Mouse (Mus musculus) MEL (cell line): ENCODE results near the gene Zfp296. TPM values are rescaled to one million over a fixed set of nuclear protein-coding genes. Genes with fewer than 3 reads are reported as not detected.

Source experiments
- DNase-seq: peaks from one replicate; pipeline ENCODE4 v3.0.0; 2011; ENCODE audit warnings: low read depth, low spot score
- H3K27ac ChIP-seq: 2 replicates; pipeline ENCODE4 v1.5.1; 2012; ENCODE audit warnings: low read depth, mild to moderate bottlenecking, control low read depth, low read length, moderate library complexity; ENCODE audit not compliant: control insufficient read depth
- H3K27me3 ChIP-seq, 2 experiments: fragments of 150-350 bp in 1 of 2; sonication (generic) in 1 of 2; 2 replicates each; pipeline ENCODE4 v1.6.1; 2012; ENCODE audit warnings: low read length in 2 of 2, mild to moderate bottlenecking in 2 of 2, improper control_type of control experiment in 1 of 2, moderate library complexity in 1 of 2; ENCODE audit not compliant: insufficient read depth in 2 of 2, control insufficient read depth in 1 of 2
- H3K36me3 ChIP-seq, 2 experiments: 2 replicates each; pipeline ENCODE4 v1.6.1; 2012 to 2014; ENCODE audit warnings: low read length in 2 of 2, improper control_type of control experiment in 1 of 2, inconsistent platforms in 1 of 2, mild to moderate bottlenecking in 1 of 2; ENCODE audit not compliant: insufficient read depth in 2 of 2, control insufficient read depth in 1 of 2
- H3K4me1 ChIP-seq, 2 experiments: fragments of 150-350 bp in 1 of 2; sonication (generic) in 1 of 2; 2 replicates each; pipeline ENCODE4 v1.6.1; 2012; ENCODE audit warnings: low read length in 2 of 2, improper control_type of control experiment in 1 of 2, mild to moderate bottlenecking in 1 of 2; ENCODE audit not compliant: insufficient read depth in 2 of 2, control insufficient read depth in 1 of 2
- H3K4me3 ChIP-seq, 2 experiments: fragments of 150-350 bp in 1 of 2; sonication (generic) in 1 of 2; 2 replicates each; pipeline ENCODE4 v1.5.1; 2012; ENCODE audit warnings: low read depth in 2 of 2, low read length in 2 of 2, mild to moderate bottlenecking in 2 of 2, moderate library complexity in 2 of 2, control low read depth in 1 of 2, improper control_type of control experiment in 1 of 2; ENCODE audit not compliant: control insufficient read depth in 1 of 2, insufficient read depth in 1 of 2
- H3K79me2 ChIP-seq: 2 replicates; pipeline ENCODE4 v1.6.1; 2012; ENCODE audit warnings: mild to moderate bottlenecking, low read length, moderate library complexity; ENCODE audit not compliant: control insufficient read depth, poor library complexity, insufficient read depth
- H3K9ac ChIP-seq: 2 replicates; pipeline ENCODE4 v1.6.1; 2012; ENCODE audit warnings: low read depth, mild to moderate bottlenecking, control low read depth, low read length, moderate library complexity; ENCODE audit not compliant: control insufficient read depth, poor library complexity, severe bottlenecking
- H3K9me3 ChIP-seq: fragments of 150-350 bp; sonication (generic); replicated peaks from 2 replicates; pipeline ENCODE4 v1.6.1; 2012; ENCODE audit warnings: mild to moderate bottlenecking, low read length, improper control_type of control experiment, moderate library complexity; ENCODE audit not compliant: insufficient read depth
- CHD1 ChIP-seq: IDR thresholded peaks from 2 replicates; pipeline ENCODE4 v1.6.1; 2012; ENCODE audit warnings: low read depth, mild to moderate bottlenecking, inconsistent platforms, low read length, improper control_type of control experiment
- CHD2 ChIP-seq: IDR thresholded peaks from 2 replicates; pipeline ENCODE4 v1.6.1; 2011; ENCODE audit warnings: low read length, improper control_type of control experiment
- CTCF ChIP-seq, 3 experiments: IDR thresholded peaks in 2 of 3; conservative IDR thresholded peaks in 1 of 3; 2 replicates each; pipeline ENCODE4 v1.5.1; 2011 to 2012; ENCODE audit warnings: low read length in 3 of 3, low read depth in 2 of 3, mild to moderate bottlenecking in 2 of 3, improper control_type of control experiment in 1 of 3, inconsistent platforms in 1 of 3, mixed read lengths in 1 of 3, moderate library complexity in 1 of 3; ENCODE audit not compliant: control insufficient read depth in 1 of 3, insufficient read depth in 1 of 3, poor library complexity in 1 of 3, severe bottlenecking in 1 of 3
- E2F4 ChIP-seq: IDR thresholded peaks from 2 replicates; pipeline ENCODE4 v1.6.1; 2011; ENCODE audit warnings: low read depth, low read length, improper control_type of control experiment, borderline replicate concordance
- GABPA ChIP-seq: IDR thresholded peaks from 2 replicates; pipeline ENCODE4 v1.6.1; 2012; ENCODE audit warnings: low read depth, mild to moderate bottlenecking, inconsistent platforms, low read length, improper control_type of control experiment, moderate library complexity
- GATA1 ChIP-seq: IDR thresholded peaks from 2 replicates; pipeline ENCODE4 v1.6.1; 2011; ENCODE audit warnings: low read depth, low read length, improper control_type of control experiment
- HCFC1 ChIP-seq: IDR thresholded peaks from 2 replicates; pipeline ENCODE4 v1.6.1; 2012; ENCODE audit warnings: low read depth, mild to moderate bottlenecking, inconsistent platforms, low read length, improper control_type of control experiment, moderate library complexity
- MEF2A ChIP-seq: IDR thresholded peaks from 2 replicates; pipeline ENCODE4 v1.6.1; 2014; ENCODE audit warnings: low read depth, mild to moderate bottlenecking, inconsistent platforms, low read length, improper control_type of control experiment; ENCODE audit not compliant: poor library complexity, insufficient replicate concordance, severe bottlenecking; ENCODE audit errors: extremely low read depth
- POLR2A ChIP-seq, 2 experiments: IDR thresholded peaks; 2 replicates each; pipeline ENCODE4 v1.6.1; 2011 to 2012; ENCODE audit warnings: low read length in 2 of 2, mild to moderate bottlenecking in 2 of 2, control low read depth in 1 of 2, improper control_type of control experiment in 1 of 2, low read depth in 1 of 2, moderate library complexity in 1 of 2; ENCODE audit not compliant: control insufficient read depth in 1 of 2, insufficient read depth in 1 of 2, poor library complexity in 1 of 2
- POLR2AphosphoS2 ChIP-seq: IDR thresholded peaks from 2 replicates; pipeline ENCODE4 v1.6.1; 2011; ENCODE audit warnings: low read length, improper control_type of control experiment
- RCOR1 ChIP-seq: IDR thresholded peaks from 2 replicates; pipeline ENCODE4 v1.6.1; 2012; ENCODE audit warnings: low read depth, mild to moderate bottlenecking, inconsistent platforms, low read length, improper control_type of control experiment
- SIN3A ChIP-seq: IDR thresholded peaks from 2 replicates; pipeline ENCODE4 v1.6.1; 2012; ENCODE audit warnings: low read length, improper control_type of control experiment, inconsistent platforms
- SMC3 ChIP-seq: IDR thresholded peaks from 2 replicates; pipeline ENCODE4 v1.6.1; 2011; ENCODE audit warnings: low read depth, low read length, improper control_type of control experiment
- polyA plus RNA-seq, 2 experiments: library from polyadenylated mRNA; stranded (reverse) in 1 of 2; unstranded in 1 of 2; fragments of >175 nt in 1 of 2; fragments of >200 nt in 1 of 2; gene quantifications; 2 replicates each; pipeline versions ENCODE4 v1.2.1 to v1.2.4; 2012; ENCODE audit warnings: low replicate concordance in 2 of 2, low read depth in 1 of 2; ENCODE audit not compliant: insufficient read length in 2 of 2, insufficient read depth in 1 of 2, missing spikeins in 1 of 2
- total RNA-seq: library from RNA; depleted of rRNA; stranded (reverse); fragments of 300-350 nt; gene quantifications from 2 replicates; pipeline ENCODE4 v1.2.3, GENCODE M21; 2012

Gene Zfp296
- total and polyA plus RNA-seq, 3 experiments: 3.3 to 7.8 TPM; not detected in 1

- Histone ChIP-seq H3K27me3 (no peaks in the 10 kb centered on the region), H3K4me1 (peaks cover 0 to 12% of the 10 kb centered on the region in 2 experiments; a peak in 2 of 4 replicates), H3K79me2 (peaks cover 70% of the 10 kb centered on the region), H3K9me3 (no peaks in the 10 kb centered on the region), H3K36me3 (peaks cover 5 to 6% of the 10 kb centered on the region in 2 experiments; a peak in 3 of 4 replicates), H3K27ac (no peak overlapping the region), H3K9ac (no peak overlapping the region), H3K4me3 (no peak overlapping the region)
- DNase-seq: no peak
- TF ChIP-seq CHD1 (no peak), GABPA (no peak), MEF2A (no peak), HCFC1 (no peak), POLR2A (IDR thresholded peaks at IDR 0.05; ENCODE audit: control insufficient read depth in 1 of 2, insufficient read depth in 1 of 2, low read depth in 1 of 2, low read length in 2 of 2, poor library complexity in 1 of 2) (no peak), GATA1 (no peak)
Observed at GRCm38 (mm10) chr7:19557086-19557485, 20.0 kb upstream of the Zfp296 start.

DNA sequence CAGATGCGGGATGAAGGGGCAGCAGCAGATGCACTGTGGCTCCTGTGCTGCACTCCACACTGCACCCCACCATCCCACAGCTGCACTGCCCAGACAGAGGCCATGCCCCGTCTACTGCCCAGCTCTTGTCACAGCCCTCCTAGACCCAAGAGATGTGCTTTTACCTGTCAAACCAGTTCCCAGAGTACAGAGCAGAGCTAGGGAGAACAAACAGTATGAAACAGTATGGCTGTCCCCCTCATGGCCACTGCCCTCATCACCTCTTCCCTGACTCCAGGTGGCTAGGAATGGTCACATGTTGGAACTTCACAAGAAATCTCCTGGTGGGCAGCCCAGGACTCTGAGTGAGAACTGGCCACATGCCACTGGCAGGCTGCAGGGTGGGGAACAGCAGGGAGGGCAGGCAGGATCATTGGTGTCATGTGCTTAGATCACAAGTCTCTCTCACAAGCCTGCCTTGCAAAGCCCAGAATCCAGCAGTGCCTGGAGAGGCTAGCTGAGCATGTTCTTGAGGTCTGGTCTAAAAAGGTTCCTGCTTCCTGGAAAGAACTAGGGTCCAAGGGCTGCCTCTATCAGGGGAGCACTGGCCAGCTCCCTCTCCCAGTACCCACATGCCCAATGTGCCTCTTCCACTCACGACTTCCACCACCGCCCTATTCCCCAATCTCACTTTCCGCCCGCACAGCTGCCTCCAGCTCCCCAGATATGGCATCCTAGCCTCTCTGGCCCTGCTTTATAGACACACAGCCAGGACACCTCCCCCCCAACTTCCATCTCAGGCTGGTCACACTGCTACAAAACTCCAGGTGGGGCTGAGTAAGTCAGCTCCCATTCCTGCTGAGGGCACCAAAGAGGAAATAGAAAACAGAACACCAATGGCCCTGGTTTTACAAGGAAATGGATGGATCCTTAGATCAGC, 18.8 kb upstream of the Zfp296 start:
- no peak overlapping the region for H3K27ac ChIP-seq
- H3K4me1 ChIP-seq: peaks cover 0 to 14% of the 10 kb centered on the region in 2 experiments; a peak in 2 of 4 replicates
- no peak overlapping the region for H3K9ac ChIP-seq
- H3K79me2 ChIP-seq: peaks cover 67% of the 10 kb centered on the region
- H3K4me3 ChIP-seq: no peak overlapping the region
- no peaks in the 10 kb centered on the region for H3K27me3 ChIP-seq
- no peak for DNase-seq
- H3K36me3 ChIP-seq: peaks cover 3 to 6% of the 10 kb centered on the region in 2 experiments; a peak in 3 of 4 replicates
- no peaks in the 10 kb centered on the region for H3K9me3 ChIP-seq
- no peak for TF ChIP-seq CTCF (IDR thresholded peaks at IDR 0.05 in 2 of 3, conservative IDR thresholded peaks at IDR 0.05 in 1 of 3; ENCODE audit: control insufficient read depth in 1 of 3, insufficient read depth in 1 of 3, low read depth in 2 of 3, low read length in 3 of 3, poor library complexity in 1 of 3, severe bottlenecking in 1 of 3)
- no peak for TF ChIP-seq RCOR1
- TF ChIP-seq CHD1: no peak
- no peak for TF ChIP-seq POLR2AphosphoS2
- no peak for TF ChIP-seq MEF2A
- no peak for TF ChIP-seq SMC3
- no peak for TF ChIP-seq SIN3A
- TF ChIP-seq GABPA: no peak
- TF ChIP-seq HCFC1: no peak
- TF ChIP-seq CHD2: no peak
- TF ChIP-seq, all 39 proteins: peak for 0

DNA sequence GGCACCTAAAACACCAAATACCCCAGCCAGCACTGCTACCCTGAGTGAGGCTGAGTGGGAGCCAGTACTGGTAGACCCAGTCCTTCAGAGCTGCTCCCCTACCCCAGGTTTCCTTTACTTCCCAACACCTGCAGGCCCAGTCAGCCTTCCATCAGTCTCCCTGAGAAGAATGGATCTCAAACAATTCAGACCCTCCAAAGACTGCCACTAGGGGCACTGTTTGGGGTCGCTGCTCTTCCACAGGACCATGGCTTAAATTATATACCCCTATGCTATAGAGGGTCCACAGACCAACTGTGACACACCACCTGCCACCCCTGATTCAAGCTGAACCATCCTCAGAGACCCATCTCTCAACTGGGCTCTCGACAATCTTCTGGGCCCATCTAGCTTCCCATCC, 18.1 kb upstream of the Zfp296 start:
- Histone ChIP-seq H3K4me1 (peaks cover 0 to 19% of the 10 kb centered on the region in 2 experiments; a peak in 3 of 4 replicates), H3K79me2 (peaks cover 65% of the 10 kb centered on the region), H3K36me3 (peaks cover 3 to 10% of the 10 kb centered on the region in 2 experiments; a peak in 3 of 4 replicates), H3K4me3 (no peak overlapping the region), H3K9ac (no peak overlapping the region), H3K27ac (no peak overlapping the region), H3K9me3 (no peaks in the 10 kb centered on the region)
- TF ChIP-seq E2F4: no peak
- peak; percentile 62 to 72 (median 63) for TF ChIP-seq CTCF (IDR thresholded peaks at IDR 0.05 in 2 of 3, conservative IDR thresholded peaks at IDR 0.05 in 1 of 3; ENCODE audit: control insufficient read depth in 1 of 3, insufficient read depth in 1 of 3, low read depth in 2 of 3, low read length in 3 of 3, poor library complexity in 1 of 3, severe bottlenecking in 1 of 3)
- TF ChIP-seq, all 39 proteins: peak for 1
- H3K27me3 ChIP-seq: no peaks in the 10 kb centered on the region
- DNase-seq: peak; percentile 61
